Comparison of ENCODE assay signal across 8 mouse cellular contexts in the genomic region with DNA sequence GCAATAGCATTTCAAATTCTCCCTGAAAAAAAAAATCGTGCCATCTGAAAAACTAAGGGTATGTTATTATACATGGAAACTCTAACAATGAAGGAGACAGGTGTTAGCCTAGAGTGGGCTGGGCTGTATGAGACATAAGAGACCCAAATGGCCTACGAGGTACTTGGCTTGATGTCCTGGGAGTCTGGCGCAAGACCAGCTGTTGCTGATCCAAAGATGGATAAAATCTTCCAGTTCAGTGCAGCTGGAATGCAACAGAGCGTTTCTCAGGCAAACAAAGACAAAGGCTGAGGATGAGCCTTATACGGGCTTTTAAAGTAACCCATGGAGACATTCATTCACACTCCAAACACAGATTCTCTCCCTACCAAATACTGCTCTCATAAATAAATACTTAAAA. TPM values are rescaled to one million over a fixed set of nuclear protein-coding genes. Genes with fewer than 3 reads are reported as not detected.
A peak's percentile ranks its signal among the peaks of the same experiment; 100 is the strongest.
DNase-seq lines count a peak whose midpoint lies in the region.

No protein-coding gene starts in this region.

- intact Hi-C loops in left cerebral cortex, postnatal 4 days (cut with DNase I) = no loop called here

- peak; percentile 58 for DNase-seq in adrenal gland, postnatal 10 days
- no peak for DNase-seq in adrenal gland, postnatal 4 days (ENCODE audit: low spot score in 2 of 2)
- DNase-seq in left cerebral cortex, postnatal 4 days = peak; percentile 82
- no peak for DNase-seq in left cerebral cortex, adult 11 months (ENCODE audit: low spot score)
- peak; percentile 65 for DNase-seq in gastrocnemius, postnatal 10 days
- peak; percentile 16 to 41 for DNase-seq in lung, postnatal 4 days
- no peak for DNase-seq in spleen, postnatal 14 days (ENCODE audit: low spot score in 2 of 2)
- no peak for DNase-seq in T-cell, adult 2 months (ENCODE audit: low spot score)

RNA-seq across cellular contexts. Expression of gene Plekhh2, which starts 13.1 kb away (rescaled TPM):
- total RNA-seq in adrenal gland, postnatal 10 days (2021) = 1 to 10 TPM; 7.4 to 7.6 TPM
- 10 to 100 TPM; 12.0 to 13.7 TPM for total RNA-seq in adrenal gland, postnatal 4 days (2021)
- total RNA-seq in left cerebral cortex, postnatal 4 days (2021) = 1 to 10 TPM; 3.9 to 4.7 TPM
- total RNA-seq in gastrocnemius, postnatal 10 days (2021) = 1 to 10 TPM; 8.1 to 9.0 TPM

RNA-seq across cellular contexts. Expression of gene Thada, which starts 32.6 kb away (rescaled TPM):
- total RNA-seq in adrenal gland, postnatal 10 days (2021) = 10 to 100 TPM; 13.0 to 18.4 TPM
- 10 to 100 TPM; 18.2 to 20.7 TPM for total RNA-seq in adrenal gland, postnatal 4 days (2021)
- 10 to 100 TPM; 18.4 to 21.7 TPM for total RNA-seq in left cerebral cortex, postnatal 4 days (2021)
- total RNA-seq in gastrocnemius, postnatal 10 days (2021) = 1 to 10 TPM; 5.9 to 8.4 TPM

Comparison
In these comparisons a context has a peak if more than half of its experiments do, and no peak if none do; other contexts are left out.
1. DNase-seq: peak in adrenal gland, postnatal 10 days (single experiment), left cerebral cortex, postnatal 4 days (single experiment), gastrocnemius, postnatal 10 days (single experiment) and lung, postnatal 4 days (2 of 2); none in adrenal gland, postnatal 4 days (0 of 2), left cerebral cortex, adult 11 months (single experiment), spleen, postnatal 14 days (0 of 2) and T-cell, adult 2 months (single experiment).